Mouse (Mus musculus) limb, embryonic 12.5 days (tissue): ENCODE measurements around the gene Cd9. TPM values are rescaled to one million over a fixed set of nuclear protein-coding genes. Genes with fewer than 3 reads are reported as not detected.
A peak's percentile ranks its signal among the peaks of the same experiment; 100 is the strongest.

Experiments used
- ATAC-seq: fragments of 200-750 bp; cut with Nextera tagmentation; 2 replicates; pipeline ENCODE4 v1.8.0; 2017; ENCODE audit warnings: low read depth, moderate TSS enrichment; ENCODE audit not compliant: insufficient number of reproducible peaks, insufficient read depth, low FRiP score, low TSS enrichment
- H3K27ac ChIP-seq: fragments of 300-500 bp; sonication (generic); 2 replicates; pipeline ENCODE4 v1.5.1; 2016; ENCODE audit warnings: mild to moderate bottlenecking, moderate library complexity
- H3K27me3 ChIP-seq: fragments of 300-500 bp; sonication (generic); 2 replicates; pipeline ENCODE4 v1.6.1; 2016; ENCODE audit warnings: mild to moderate bottlenecking, moderate library complexity
- H3K36me3 ChIP-seq: fragments of 300-500 bp; sonication (generic); 2 replicates; pipeline ENCODE4 v1.6.1; 2016; ENCODE audit warnings: mild to moderate bottlenecking, moderate library complexity
- H3K4me1 ChIP-seq: fragments of 300-500 bp; sonication (generic); replicated peaks from 2 replicates; pipeline ENCODE4 v1.6.1; 2016
- H3K4me2 ChIP-seq: fragments of 300-500 bp; sonication (generic); 2 replicates; pipeline ENCODE4 v1.6.1; 2016; ENCODE audit warnings: mild to moderate bottlenecking, moderate library complexity
- H3K4me3 ChIP-seq: fragments of 300-500 bp; sonication (generic); replicated peaks from 2 replicates; pipeline ENCODE4 v1.5.1; 2016; ENCODE audit warnings: mild to moderate bottlenecking
- H3K9ac ChIP-seq: fragments of 300-500 bp; sonication (generic); replicated peaks from 2 replicates; pipeline ENCODE4 v1.6.1; 2016; ENCODE audit warnings: mild to moderate bottlenecking, moderate library complexity
- H3K9me3 ChIP-seq: fragments of 300-500 bp; sonication (generic); 2 replicates; pipeline ENCODE4 v1.6.1; 2016; ENCODE audit warnings: mild to moderate bottlenecking, moderate library complexity
- WGBS: fragments of 180-500 bp; shearing (Covaris S2); methylation state at CpG from one replicate; pipeline ENCODE4 v1.1.7; 2016; 5-methylcytosine and 5-hydroxymethylcytosine counted together
- polyA plus RNA-seq: library from polyadenylated mRNA; unstranded; fragments of >200 nt; fragmentation: Nextera tagmentation; extraction: Ambion mirVana; gene quantifications from 2 replicates; pipeline ENCODE4 v1.2.1, GENCODE M21; 2016

Cd9 gene
- polyA plus RNA-seq, 1 experiment from 2014 or later: 65.5 TPM

DNA sequence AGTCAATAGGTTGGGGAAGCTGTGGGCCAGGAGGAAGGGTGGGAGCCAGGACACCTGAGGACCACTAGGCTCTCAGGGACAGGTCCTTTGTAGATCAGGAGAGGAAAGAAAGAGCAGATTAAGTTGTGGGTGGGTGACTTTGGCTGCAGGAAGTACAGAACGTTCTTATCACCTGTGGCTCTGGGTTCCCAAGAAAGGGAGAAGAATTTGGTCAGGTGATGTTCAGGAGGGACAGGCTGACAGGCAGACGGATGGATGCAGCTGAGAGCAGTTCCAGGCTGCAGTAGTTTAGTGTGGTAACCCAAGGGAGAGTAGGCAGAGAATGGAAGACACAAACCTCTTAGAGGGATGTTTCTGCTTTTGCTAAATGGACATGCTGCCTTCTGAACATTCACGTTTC is 71.5 kb downstream of the Cd9 start:
- Histone ChIP-seq H3K4me1 (peaks cover 42% of the 10 kb centered on the region), H3K4me3 (no peak overlapping the region), H3K36me3 (no peaks in the 10 kb centered on the region), H3K9ac (no peak overlapping the region), H3K27ac (peak overlapping the region; percentile 62; the same call in 1 of the 2 replicates), H3K4me2 (peak overlapping the region; percentile 41), H3K9me3 (no peaks in the 10 kb centered on the region), H3K27me3 (peaks cover 3% of the 10 kb centered on the region; the same call in 1 of the 2 replicates)
- ATAC-seq: no peak
- 56% methylated on average over 3 of the region's 3 CpGs for WGBS

DNA sequence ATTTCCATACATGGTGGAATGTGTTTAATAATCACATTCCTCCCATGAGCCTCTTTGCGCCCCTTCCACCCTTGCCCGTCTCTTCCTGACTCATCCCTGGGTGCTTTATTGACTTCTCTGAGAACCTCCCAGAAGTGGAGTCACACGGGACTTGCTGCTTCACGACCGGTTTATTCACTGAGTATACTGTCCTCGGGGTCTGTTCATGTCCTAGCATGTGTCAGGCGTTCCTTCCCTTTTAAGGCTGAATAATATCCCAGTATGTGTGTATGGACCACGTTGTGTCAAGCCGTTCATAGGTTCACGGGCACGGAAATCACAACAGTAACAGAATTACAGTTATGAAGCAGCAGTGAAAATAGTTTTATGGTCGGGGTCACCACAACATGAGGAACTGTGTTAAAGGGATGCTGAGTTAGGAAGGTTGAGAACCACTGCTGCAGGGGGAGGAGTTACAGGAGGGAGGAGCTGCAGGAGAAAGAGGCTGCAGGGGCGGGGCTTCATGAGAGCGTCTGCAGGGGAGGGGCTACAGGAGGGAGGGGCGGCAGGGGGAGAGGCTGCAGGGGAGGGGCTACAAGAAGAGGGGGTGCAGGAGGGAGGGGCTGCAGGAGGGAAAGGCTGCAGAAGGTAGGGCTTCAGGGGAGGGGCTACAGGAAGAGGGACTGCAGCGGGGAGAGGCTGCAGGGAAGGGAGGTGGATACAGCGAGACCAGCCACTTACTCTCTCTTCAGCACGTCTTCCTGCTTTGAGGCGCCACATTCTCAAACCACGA is 72.4 kb downstream of the Cd9 start:
- H3K4me3 ChIP-seq: no peak overlapping the region; the same call in 1 of the 2 replicates
- H3K27me3 ChIP-seq: peaks cover 8% of the 10 kb centered on the region; the same call in 1 of the 2 replicates
- peak overlapping the region; percentile 41 for H3K4me2 ChIP-seq
- no peak overlapping the region for H3K9ac ChIP-seq
- WGBS: 22% methylated on average over 20 of the region's 20 CpGs
- no peaks in the 10 kb centered on the region for H3K36me3 ChIP-seq
- H3K9me3 ChIP-seq: no peaks in the 10 kb centered on the region
- ATAC-seq: peak; percentile 65; the same call in 1 of the 2 replicates
- peaks cover 39% of the 10 kb centered on the region for H3K4me1 ChIP-seq
- H3K27ac ChIP-seq: peak overlapping the region; percentile 62; the same call in 1 of the 2 replicates

DNA sequence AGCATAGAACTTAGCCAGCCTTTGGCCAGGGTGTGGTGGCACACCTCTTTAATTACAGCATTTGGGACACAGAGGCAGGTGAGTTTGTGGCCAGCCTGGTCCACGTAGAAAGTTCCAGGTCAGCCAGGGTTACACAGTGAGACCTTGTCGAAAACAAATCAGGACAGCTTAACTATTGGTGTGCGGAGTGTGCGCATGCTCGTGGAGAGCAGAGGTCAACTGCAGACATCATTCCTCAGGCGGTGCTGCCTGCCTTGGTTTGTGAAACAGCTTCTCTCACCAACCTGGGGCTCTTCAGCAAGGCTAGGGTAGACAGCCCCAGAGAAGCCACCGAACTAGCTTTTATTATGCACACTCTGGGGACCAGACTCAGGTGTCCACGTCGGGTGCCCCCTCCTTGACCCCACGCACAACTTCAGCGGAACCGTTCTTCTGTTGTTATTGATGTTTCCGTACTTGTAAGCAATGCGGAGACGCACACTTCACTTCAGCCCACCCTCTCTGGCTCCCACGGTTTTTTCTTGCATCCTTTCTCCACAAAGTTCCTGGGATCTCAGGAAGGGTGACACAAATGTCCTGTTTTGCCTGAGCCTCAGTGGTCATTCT is 74.0 kb downstream of the Cd9 start:
- no peak overlapping the region for H3K9ac ChIP-seq
- peaks cover 8% of the 10 kb centered on the region; the same call in 1 of the 2 replicates for H3K27me3 ChIP-seq
- no peaks in the 10 kb centered on the region for H3K9me3 ChIP-seq
- H3K36me3 ChIP-seq: no peaks in the 10 kb centered on the region
- WGBS: 71% methylated on average over 16 of the region's 16 CpGs
- peaks cover 29% of the 10 kb centered on the region for H3K4me1 ChIP-seq
- H3K4me3 ChIP-seq: no peak overlapping the region
- no peak overlapping the region for H3K4me2 ChIP-seq
- H3K27ac ChIP-seq: no peak overlapping the region
- no peak for ATAC-seq

DNA sequence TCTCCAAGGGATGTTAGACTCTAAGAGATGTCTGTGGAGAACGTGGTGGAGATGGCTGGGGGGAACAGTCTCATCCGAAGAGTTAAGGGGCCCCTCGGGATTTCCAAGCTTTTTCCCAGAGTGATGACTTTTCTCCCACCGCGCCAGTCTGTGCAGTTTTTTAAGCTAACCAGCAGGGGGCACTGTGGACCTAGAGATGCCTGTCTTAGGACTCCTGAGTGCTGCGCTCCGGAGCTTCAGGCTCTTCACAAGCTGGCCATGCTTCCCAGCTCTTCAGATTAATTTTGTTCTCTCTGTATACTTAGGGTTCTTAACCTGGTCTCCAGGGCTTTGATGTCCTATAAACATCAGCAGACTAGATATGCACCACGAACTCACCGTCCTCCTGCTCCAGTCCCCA is 75.8 kb downstream of the Cd9 start:
- no peaks in the 10 kb centered on the region for H3K36me3 ChIP-seq
- peaks cover 8% of the 10 kb centered on the region; the same call in 1 of the 2 replicates for H3K27me3 ChIP-seq
- peaks cover 18% of the 10 kb centered on the region for H3K4me1 ChIP-seq
- ATAC-seq: peak; percentile 35; the same call in 1 of the 2 replicates
- H3K27ac ChIP-seq: no peak overlapping the region
- no peak overlapping the region for H3K4me2 ChIP-seq
- WGBS: 13% methylated on average over 9 of the region's 9 CpGs
- H3K9ac ChIP-seq: no peak overlapping the region
- no peak overlapping the region for H3K4me3 ChIP-seq
- H3K9me3 ChIP-seq: no peaks in the 10 kb centered on the region

DNA sequence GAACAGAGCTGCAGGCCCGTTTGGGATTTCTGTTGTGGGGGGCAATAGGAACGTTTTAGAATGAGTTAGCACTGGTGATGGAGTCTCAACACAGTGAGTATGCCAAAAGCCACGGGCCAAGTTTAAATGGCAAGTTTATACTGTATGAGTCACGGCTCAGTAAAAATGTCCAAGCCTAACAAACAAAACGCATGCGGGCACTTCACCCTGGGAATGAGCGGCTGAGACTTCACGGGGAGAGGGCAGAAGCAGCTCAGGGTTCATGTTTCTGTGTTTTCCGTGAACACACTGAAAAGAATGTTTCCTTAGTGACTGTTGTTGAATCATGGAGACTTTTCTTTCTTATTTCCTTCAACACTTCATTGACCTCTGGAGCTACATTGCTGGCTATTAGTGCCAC is 81.3 kb downstream of the Cd9 start:
- 72% methylated on average over 9 of the region's 9 CpGs for WGBS
- no peak overlapping the region for H3K4me2 ChIP-seq
- H3K27ac ChIP-seq: no peak overlapping the region
- no peak for ATAC-seq
- H3K36me3 ChIP-seq: no peaks in the 10 kb centered on the region
- peaks cover 7% of the 10 kb centered on the region; the same call in 1 of the 2 replicates for H3K27me3 ChIP-seq
- no peak overlapping the region for H3K4me3 ChIP-seq
- no peak overlapping the region for H3K9ac ChIP-seq
- 0 out of 2 replicates have a peak, but pooled peaks cover 7% of the 10 kb centered on the region for H3K4me1 ChIP-seq
- 0 out of 2 replicates have a peak, but pooled peaks cover 4% of the 10 kb centered on the region for H3K9me3 ChIP-seq

DNA sequence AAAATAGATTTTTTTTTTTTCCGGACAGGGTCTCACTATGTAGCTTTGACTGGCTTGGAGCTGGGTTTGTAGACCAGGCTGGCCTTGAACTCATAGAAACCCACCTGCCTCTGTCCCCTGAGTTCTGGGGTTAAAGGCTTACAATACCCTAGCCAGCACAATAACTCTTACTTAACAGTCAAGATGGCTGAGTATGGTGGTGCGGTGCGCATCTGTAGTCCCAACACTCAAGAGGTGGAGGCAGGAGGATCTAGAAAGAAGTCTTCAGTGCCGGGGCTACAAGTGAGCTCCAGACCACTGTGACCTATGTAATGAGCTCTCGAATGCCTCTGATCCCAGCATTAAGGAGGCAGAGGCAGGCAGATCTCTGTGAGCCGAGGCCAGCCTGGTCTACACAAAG is 82.9 kb downstream of the Cd9 start:
- no peak overlapping the region for H3K4me3 ChIP-seq
- 91% methylated on average over 6 of the region's 6 CpGs for WGBS
- no peak overlapping the region for H3K9ac ChIP-seq
- H3K27me3 ChIP-seq: no peaks in the 10 kb centered on the region
- ATAC-seq: no peak
- 0 out of 2 replicates have a peak, but pooled peaks cover 7% of the 10 kb centered on the region for H3K4me1 ChIP-seq
- no peak overlapping the region for H3K27ac ChIP-seq
- no peak overlapping the region for H3K4me2 ChIP-seq
- H3K36me3 ChIP-seq: no peaks in the 10 kb centered on the region
- H3K9me3 ChIP-seq: 0 out of 2 replicates have a peak, but pooled peaks cover 4% of the 10 kb centered on the region

DNA sequence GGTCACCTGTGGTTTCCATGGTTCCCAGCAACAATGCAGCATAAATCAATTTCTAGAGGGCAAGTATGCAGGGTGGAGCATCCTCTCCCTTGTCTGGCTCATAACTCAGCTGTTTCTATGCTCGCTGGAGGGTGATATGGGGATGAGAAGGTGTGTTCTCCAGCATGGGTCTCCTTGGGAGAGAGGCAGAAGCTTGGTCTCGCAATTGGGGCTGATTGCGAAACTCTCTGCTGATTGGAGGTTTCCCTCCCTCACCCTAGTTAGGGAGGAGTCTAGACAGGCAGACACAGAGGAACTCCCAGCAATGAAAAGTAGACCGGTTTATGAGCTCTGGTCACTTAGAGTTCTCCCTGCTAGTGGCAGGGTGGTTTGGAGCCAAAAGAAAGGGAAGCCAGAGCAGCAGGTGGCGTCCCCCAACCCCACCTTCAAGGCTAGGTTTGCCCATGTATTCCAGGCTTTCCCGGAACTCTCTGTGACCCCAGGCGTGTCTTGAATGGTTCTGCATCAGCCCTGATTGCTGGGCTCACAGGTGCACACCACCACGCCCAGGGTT is 83.5 kb downstream of the Cd9 start:
- H3K27ac ChIP-seq: no peak overlapping the region
- 0 out of 2 replicates have a peak, but pooled peaks cover 7% of the 10 kb centered on the region for H3K4me1 ChIP-seq
- H3K27me3 ChIP-seq: no peaks in the 10 kb centered on the region
- H3K4me3 ChIP-seq: no peak overlapping the region
- H3K4me2 ChIP-seq: no peak overlapping the region
- 54% methylated on average over 8 of the region's 8 CpGs for WGBS
- H3K9ac ChIP-seq: no peak overlapping the region
- H3K36me3 ChIP-seq: no peaks in the 10 kb centered on the region
- H3K9me3 ChIP-seq: 0 out of 2 replicates have a peak, but pooled peaks cover 4% of the 10 kb centered on the region
- no peak for ATAC-seq

DNA sequence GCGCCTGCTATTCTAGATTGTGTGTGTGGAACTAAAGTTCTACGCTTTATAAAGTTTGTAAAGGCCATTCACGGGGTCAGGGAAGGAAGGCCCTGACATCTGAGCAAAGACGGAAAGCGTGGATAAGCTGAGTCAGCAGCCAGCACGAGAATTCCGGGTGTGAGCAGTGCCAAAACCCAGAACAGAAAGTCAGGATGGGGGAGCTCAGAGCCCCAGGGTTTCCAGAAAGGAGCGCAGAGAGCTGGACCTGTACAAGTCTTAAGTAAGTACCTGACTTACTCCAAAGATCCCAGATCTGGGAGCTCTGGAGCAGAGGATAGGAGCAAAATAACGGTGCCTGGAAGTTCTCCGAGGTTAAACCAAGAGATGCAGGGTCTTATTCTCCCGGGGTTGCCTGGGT is 84.0 kb downstream of the Cd9 start:
- Histone ChIP-seq H3K27me3 (no peaks in the 10 kb centered on the region), H3K9ac (no peak overlapping the region), H3K4me1 (0 out of 2 replicates have a peak, but pooled peaks cover 7% of the 10 kb centered on the region), H3K27ac (no peak overlapping the region), H3K36me3 (no peaks in the 10 kb centered on the region), H3K4me3 (no peak overlapping the region), H3K9me3 (0 out of 2 replicates have a peak, but pooled peaks cover 4% of the 10 kb centered on the region), H3K4me2 (no peak overlapping the region)
- 74% methylated on average over 11 of the region's 11 CpGs for WGBS
- no peak for ATAC-seq

Other genes with a start within 250 kb of the Cd9 start
- 0.56 and 0.60 TPM in 2 replicates for gene Tuba3a, start 208.7 kb downstream of the Cd9 start, polyA plus RNA-seq
- gene Ltbr, start 180.9 kb downstream of the Cd9 start, polyA plus RNA-seq: 37.3 and 38.6 TPM in 2 replicates
- 1.0 and 1.3 TPM in 2 replicates for gene Scnn1a, start 174.1 kb downstream of the Cd9 start, polyA plus RNA-seq
- 50.2 and 50.3 TPM in 2 replicates for gene Tnfrsf1a, start 145.4 kb downstream of the Cd9 start, polyA plus RNA-seq
- gene Plekhg6, start 114.0 kb downstream of the Cd9 start, polyA plus RNA-seq: 0.41 and 0.46 TPM in 2 replicates
- gene Vwf, start 52.0 kb upstream of the Cd9 start, polyA plus RNA-seq: 2.9 and 5.1 TPM in 2 replicates
- 0.27 TPM in 1 of 2 replicates, not detected in the other for gene Ano2, start 195.6 kb upstream of the Cd9 start, polyA plus RNA-seq